Mouse (Mus musculus) cerebellum, adult 2 months (tissue): ENCODE measurements around the gene Gckr.

Experiments
- CTCF ChIP-seq: fragments of 200-500 bp; IDR thresholded peaks from 2 replicates; pipeline ENCODE4 v1.5.1; 2011; ENCODE audit warnings: low read depth, mild to moderate bottlenecking, control low read depth, low read length, moderate library complexity, borderline replicate concordance; ENCODE audit not compliant: insufficient read depth
- POLR2A ChIP-seq: fragments of 200-500 bp; IDR thresholded peaks from 2 replicates; pipeline ENCODE4 v1.6.1; 2011; ENCODE audit warnings: low read length, control low read depth, borderline replicate concordance; ENCODE audit not compliant: insufficient read depth

DNA sequence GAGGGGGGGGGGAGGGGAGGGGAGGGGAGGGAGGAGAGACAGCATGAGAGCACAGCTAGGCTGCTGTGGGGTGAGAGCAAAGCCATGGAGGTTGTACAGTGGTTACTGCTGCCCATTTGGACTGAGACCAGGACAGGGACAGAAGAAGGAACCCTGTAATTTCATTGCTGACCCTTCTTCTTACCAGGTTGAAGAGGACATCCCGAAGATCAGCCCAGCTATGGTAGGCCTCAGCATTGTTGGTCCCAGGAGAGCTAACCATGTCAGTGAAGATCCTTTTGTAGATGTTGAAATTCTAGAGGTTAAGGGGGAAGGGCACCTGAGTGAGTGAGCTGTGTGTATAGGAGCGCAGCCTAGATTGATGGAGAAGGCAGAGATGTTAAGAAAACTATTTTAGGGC lies 41.9 kb upstream of the Gckr start:
- TF ChIP-seq POLR2A (no peak), CTCF (no peak)
